Mouse (Mus musculus): ENCODE measurements around the gene Sec14l3. TPM values are rescaled to one million over a fixed set of nuclear protein-coding genes. Genes with fewer than 3 reads are reported as not detected.

Gene Sec14l3
- total RNA-seq (2023) = not detected

GRCm38 (mm10) chr11:4064627-4065122 is at the start of gene Sec14l3:
Gene Sec14l3, plus strand, starts transcription at chr11:4064841.

GRCm38 (mm10) chr11:4031126-4031941 is 33.3 kb upstream of the Sec14l3 start, which contains the start of gene Sec14l4:
Gene Sec14l4, plus strand, starts transcription at chr11:4031462.

GRCm38 (mm10) chr11:4095171-4096053 is 30.8 kb downstream of the Sec14l3 start, which contains the start of gene Mtfp1:
Gene Mtfp1, minus strand, starts transcription at chr11:4095445.

GRCm38 (mm10) chr11:4122742-4123579 is 58.3 kb downstream of the Sec14l3 start, which contains the start of gene Sec14l2:
Gene Sec14l2, minus strand, starts transcription at chr11:4123415.

Other genes with a start within 250 kb of the Sec14l3 start
- gene Osbp2, start 200.9 kb upstream of the Sec14l3 start, total RNA-seq (2023) = not detected
- 0.40 TPM for gene 4921536K21Rik, start 169.7 kb upstream of the Sec14l3 start, total RNA-seq (2023)
- gene Dusp18, start 169.6 kb upstream of the Sec14l3 start, total RNA-seq (2023) = 10.3 TPM
- 4.4 TPM for gene Slc35e4, start 150.2 kb upstream of the Sec14l3 start, total RNA-seq (2023)
- 8.6 TPM for gene Tcn2, start 132.7 kb upstream of the Sec14l3 start, total RNA-seq (2023)
- 84.3 TPM for gene Pes1, start 100.9 kb upstream of the Sec14l3 start, total RNA-seq (2023)
- not detected for gene 4930556J24Rik, start 88.1 kb upstream of the Sec14l3 start, total RNA-seq (2023)
- not detected for gene Gal3st1, start 81.2 kb upstream of the Sec14l3 start, total RNA-seq (2023)
- gene Sec14l4, start 33.4 kb upstream of the Sec14l3 start, total RNA-seq (2023) = not detected
- gene Mtfp1, start 30.6 kb downstream of the Sec14l3 start, total RNA-seq (2023) = 1.5 TPM
- 2.0 TPM for gene Sec14l2, start 58.6 kb downstream of the Sec14l3 start, total RNA-seq (2023)
- gene Rnf215, start 70.4 kb downstream of the Sec14l3 start, total RNA-seq (2023) = 22.8 TPM
- 9.5 TPM for gene Ccdc157, start 95.5 kb downstream of the Sec14l3 start, total RNA-seq (2023)
- 61.1 TPM for gene Sf3a1, start 95.5 kb downstream of the Sec14l3 start, total RNA-seq (2023)
- 44.6 TPM for gene Tbc1d10a, start 121.9 kb downstream of the Sec14l3 start, total RNA-seq (2023)
- 6.7 TPM for gene Castor1, start 153.4 kb downstream of the Sec14l3 start, total RNA-seq (2023)
- gene Osm, start 171.6 kb downstream of the Sec14l3 start, total RNA-seq (2023) = 7.3 TPM
- gene Lif, start 192.7 kb downstream of the Sec14l3 start, total RNA-seq (2023) = 0.21 TPM